Mouse (Mus musculus) adrenal gland (tissue): ENCODE data around the gene C2cd3.
"Not testable (repeated sequence)": the region's sequence is repeated elsewhere in the genome, so short reads cannot be mapped to it uniquely, and the experiment has no call there.

Experiments used
- intact Hi-C: fragments of 180-260 bp; cut with DNase I; formaldehyde crosslinking; loops from one replicate; pipeline ENCODE4 v1.15.1; 2025

Gene C2cd3

DNA sequence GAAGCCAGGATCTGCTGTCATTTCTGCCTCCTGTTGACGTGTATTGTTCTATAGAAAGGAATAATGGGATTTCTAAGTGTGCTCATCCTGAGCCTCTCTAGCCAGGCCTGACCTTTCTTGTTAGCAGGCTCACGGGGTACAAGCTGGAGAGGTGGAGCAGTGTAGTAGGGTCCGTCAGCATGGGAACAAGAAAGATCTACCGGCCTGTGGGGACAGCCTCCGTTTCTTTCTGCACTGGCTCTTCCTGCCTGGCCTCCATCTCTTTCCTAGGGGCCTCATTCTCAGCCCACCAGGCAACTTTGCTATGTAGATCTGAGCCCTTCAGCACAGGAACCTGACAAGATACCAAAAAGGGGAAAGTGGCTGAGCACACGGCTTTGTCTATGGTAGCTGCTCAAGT, 96.7 kb downstream of the C2cd3 start:
- intact Hi-C loops = no loop called here

DNA sequence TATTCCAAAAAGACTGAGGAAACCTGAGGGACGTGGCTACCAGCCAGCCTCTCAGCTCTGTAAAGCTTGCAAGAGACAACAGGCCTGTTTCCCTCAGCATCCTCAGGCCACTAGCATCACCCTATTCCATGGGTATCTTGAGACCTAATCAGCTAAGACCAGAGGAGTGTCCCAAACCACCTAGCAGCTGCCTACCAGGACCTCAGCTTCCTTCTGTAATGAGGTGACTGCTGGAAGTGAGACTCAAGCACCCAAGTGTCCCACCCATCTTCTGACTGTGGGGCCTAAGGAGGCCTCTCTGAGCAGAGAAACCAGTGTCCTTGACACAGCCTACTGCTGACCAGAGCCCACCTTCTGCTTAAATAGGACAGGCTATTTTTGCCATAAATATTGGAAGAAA, 97.5 kb downstream of the C2cd3 start:
- intact Hi-C loops = no loop called here

DNA sequence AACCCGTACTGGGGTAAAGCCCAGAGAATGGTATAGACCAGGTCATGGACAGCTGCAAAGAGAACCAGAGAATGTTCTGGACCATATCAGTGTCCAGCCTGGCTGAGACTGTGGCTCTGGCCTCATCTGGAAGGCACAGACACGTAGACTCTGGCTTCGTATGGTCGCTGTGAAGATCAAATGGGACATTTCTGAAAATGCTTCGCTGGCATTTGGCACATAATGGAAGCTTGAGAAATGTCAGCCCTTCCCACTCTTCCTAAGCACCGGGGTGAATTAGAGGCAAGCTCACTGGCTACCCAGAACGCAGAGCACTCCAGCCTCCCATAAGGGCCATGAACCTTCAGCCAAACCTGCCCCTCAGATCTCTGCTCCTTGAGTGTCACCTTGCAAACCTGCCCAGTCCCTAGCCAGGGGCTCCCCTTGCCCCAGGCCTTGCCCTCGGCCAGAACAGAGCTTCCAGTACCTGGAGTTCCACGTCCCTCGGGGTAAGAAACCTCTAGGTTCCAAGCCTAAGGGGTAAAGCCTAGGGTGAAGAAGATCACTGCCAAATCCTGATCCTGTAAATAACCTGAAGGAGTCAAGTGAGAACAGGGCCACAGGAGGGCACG, 98.9 kb downstream of the C2cd3 start:
- intact Hi-C loops = no loop called here

DNA sequence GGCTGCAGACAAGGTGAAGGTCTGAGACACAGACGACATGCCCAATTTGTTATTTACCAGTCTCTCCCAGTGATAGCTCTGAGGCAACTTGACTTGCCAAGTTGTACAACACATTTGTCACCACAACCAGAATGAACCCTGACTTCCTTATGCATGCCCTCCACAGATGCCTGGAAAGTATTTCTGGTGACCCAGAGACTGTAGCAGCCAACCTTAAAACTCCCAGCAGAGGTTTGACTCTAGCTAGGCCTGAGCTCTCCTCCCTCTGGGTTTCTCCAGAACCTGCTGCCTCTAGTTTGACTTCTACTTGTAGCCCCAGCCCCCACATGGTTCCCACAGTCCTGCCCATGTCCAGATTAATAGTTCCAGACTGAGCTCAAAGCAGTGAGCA, 99.4 kb downstream of the C2cd3 start:
- intact Hi-C loops = no loop called here

DNA sequence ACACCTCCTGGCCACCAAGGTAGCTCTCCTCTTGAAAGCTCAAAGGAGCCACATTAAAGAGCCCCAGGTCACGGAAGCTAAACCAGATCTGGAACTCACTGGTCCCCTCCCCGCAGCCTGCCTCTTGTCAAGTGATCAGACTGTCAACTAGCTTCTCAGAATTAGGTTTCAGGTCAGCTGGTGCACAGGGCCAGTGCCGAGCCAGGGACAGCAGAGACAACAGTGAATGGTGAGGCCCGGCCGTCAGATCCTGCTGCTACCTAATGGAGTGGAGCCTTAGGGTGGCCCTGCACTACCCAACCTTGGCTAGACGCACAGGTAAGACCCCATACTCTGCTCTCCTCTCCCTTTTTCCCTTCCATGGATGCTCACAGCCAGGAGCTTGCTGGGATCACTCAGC, 100.7 kb downstream of the C2cd3 start, which contains the start of gene Ucp3:
Gene Ucp3 (plus strand): TSS at position 214 of the 400 bp plus-strand sequence.
- intact Hi-C loops = no loop called here

DNA sequence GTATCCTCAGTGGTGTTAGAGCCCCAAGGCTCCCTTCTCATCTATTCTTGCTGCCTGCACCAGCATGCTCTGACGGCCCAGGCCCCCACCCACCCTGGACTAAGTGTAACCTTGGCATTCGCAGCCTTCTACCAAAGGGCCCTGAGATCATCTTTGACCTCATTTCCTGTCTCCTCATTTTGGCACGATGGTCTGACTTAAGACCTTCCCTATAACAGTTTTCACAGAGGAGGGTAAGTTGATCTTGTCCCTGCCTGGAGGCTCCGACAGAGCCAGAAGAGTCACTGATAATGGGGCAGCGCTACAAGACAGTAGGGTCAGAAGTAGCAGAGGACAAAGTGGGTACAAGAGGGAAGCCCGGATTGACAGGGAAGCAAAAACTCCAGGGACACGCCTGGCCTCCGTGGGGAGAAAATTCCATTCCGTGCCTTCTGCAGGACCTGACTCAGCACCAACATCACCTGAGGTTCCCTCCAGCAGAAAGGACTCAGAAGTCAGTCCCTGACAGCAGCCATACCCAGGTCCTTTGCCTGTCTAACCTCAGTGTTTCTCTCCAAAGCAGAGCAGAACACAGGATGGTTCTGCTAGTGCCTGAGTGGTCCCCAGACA, 101.9 kb downstream of the C2cd3 start:
- intact Hi-C loops = no loop called here

DNA sequence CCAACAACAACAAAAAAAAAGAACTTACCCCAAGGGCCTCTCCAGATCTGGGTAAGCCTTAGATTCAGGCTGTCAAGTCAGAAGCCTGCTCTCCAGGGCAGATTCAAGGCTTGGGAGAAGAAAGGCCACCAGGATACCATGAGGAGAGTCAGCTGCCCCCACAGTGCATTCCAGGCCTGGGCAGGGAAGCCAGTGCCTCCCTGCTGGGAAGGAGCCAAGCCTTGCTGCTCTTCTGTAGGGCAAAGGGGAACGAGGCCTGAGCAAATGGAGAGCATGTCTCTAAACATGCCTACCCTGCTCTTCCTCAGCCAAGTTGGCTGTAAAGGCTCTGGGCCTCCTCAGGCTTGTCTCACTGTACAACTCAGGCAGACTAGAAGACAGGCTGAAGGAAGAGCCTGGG, 102.6 kb downstream of the C2cd3 start:
- intact Hi-C loops = no loop called here

DNA sequence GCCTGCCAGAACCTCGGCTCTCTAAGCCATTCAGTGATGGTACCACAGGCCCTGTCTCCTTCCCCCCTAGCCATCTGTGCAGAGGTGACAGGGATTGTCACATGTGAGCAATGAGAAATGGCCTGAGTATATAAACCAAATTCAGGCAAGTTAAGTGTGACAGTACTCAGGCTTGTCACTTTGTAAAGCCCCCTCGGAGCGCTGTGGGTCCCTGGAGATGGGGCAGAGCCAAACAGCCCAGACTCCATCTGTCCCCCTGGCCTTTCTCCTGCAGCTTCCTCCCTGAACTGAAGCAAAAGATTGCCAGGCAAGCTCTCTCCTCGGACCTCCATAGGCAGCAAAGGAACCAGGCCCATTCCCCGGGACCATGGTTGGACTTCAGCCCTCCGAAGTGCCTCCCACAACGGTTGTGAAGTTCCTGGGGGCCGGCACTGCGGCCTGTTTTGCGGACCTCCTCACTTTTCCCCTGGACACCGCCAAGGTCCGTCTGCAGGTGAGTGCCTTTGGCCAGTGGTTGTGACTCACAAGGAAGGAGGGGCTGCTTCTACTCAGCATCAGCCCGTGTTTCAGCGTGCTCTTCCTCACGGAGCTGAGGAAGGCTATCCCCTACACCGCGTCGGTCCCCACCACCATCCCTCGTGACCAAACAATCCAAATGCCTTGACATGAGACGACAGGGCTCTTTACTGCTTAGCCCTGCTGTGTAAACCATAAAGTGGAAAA, 107.2 kb downstream of the C2cd3 start:
- intact Hi-C loops = no loop called here

DNA sequence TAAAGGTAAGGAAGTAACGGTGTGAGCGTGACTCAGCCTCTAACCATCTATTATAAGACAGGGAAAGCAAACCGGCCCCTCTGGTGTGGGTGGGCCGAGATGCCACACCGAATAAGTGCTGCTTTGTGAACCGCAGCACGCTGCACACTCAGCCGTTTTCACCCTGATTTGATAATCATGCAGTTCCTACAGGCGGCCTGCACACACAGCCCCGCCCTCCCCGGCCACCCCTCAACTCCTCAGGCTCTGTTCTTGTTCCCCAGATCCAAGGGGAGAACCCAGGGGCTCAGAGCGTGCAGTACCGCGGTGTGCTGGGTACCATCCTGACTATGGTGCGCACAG, 107.8 kb downstream of the C2cd3 start:
- intact Hi-C loops = no loop called here

DNA sequence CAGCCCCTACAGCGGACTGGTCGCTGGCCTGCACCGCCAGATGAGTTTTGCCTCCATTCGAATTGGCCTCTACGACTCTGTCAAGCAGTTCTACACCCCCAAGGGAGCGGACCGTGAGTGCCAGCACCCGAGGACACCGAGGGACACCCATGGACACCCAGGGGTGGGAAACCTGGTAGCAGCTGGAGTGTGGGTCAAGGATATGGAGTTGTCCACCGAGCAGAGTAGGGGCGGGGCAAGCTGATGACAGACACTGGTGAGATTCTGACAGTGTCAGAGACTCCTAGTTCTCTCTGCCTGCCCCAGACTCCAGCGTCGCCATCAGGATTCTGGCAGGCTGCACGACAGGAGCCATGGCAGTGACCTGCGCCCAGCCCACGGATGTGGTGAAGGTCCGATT, 108.1 kb downstream of the C2cd3 start:
- intact Hi-C loops = no loop called here

DNA sequence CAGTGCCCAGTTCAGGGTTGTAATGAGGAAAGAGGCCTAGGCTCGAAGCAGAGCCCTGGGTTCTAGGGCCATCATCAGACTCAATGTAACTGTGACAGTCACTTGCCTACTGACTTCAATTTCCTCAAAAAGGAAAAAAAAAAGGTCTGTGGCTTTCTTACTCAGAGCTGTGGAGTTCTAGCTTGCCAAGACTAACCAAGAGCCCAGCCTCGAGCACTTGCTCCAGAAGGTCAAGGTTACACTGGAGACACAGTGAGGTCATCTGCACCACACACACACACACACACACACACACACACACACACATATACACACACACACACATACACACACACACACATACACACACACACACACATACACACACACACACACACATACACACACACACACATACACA, 110.0 kb downstream of the C2cd3 start:
- intact Hi-C loops = not testable (repeated sequence)

DNA sequence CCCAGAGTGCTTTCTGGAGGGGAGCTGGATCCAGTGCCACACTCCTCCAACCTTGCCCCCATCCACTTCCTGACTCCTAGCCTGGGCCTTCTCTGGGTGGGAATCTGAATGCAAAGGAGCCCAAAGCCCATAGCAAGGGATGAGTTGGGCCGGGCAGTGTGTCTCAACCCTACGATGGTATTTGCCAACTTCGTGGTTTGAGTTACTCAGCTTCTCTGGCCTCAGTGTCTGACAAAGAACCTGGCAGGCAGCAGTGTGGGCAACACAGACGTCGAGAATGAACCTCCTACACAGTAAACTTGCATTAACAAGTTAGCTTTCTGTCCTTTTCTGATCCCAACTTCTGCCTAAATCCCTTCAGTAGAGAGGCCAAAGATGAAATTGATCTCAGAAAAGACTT, 112.5 kb downstream of the C2cd3 start:
- intact Hi-C loops = no loop called here

DNA sequence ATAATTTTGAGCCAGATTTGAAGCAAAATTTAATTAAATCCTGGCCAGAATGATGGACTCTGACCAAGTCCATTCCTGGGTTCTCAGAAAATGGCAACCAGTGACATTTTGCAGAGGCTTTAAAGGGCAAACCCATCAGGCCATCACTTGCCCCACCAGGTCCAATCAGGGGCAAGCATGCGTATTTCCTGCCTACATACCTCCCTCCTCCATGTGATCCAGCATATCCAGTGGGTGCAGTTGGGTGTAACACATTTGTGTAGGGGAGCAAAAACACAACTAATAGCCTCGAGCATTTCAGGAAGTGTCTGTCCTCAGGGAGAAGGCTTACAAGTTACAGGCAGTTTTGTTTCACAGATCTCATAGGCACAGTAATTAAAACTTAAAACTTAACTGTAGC, 115.3 kb downstream of the C2cd3 start:
- intact Hi-C loops = no loop called here

DNA sequence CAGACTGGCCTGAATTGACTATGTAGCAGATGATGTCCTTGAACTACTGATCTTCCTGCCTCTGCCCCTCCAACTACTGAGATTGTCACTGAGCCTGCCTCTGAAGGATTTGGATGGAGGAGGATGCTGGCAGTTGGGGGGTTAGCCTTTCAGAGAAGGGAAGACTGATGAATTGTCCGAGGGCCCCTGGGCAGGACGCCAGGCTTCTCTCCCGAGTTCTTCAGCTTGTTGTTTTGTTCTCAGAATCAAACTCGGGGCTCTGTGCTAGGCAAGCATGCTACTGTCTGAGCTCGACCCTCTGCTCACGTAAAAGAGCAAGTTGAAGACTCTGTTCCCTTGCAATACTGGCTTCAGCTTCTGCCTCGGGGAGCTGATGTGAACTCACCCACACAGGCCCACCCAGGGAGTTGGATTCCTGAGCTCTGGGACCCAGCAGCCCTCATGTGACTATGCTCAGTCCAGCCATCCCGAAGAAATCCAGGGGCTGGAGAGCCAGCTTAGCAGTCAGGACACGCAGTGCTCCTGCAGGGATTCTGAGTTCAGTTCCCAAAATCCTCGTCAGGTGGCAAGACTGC, 116.5 kb downstream of the C2cd3 start:
- intact Hi-C loops = no loop called here

DNA sequence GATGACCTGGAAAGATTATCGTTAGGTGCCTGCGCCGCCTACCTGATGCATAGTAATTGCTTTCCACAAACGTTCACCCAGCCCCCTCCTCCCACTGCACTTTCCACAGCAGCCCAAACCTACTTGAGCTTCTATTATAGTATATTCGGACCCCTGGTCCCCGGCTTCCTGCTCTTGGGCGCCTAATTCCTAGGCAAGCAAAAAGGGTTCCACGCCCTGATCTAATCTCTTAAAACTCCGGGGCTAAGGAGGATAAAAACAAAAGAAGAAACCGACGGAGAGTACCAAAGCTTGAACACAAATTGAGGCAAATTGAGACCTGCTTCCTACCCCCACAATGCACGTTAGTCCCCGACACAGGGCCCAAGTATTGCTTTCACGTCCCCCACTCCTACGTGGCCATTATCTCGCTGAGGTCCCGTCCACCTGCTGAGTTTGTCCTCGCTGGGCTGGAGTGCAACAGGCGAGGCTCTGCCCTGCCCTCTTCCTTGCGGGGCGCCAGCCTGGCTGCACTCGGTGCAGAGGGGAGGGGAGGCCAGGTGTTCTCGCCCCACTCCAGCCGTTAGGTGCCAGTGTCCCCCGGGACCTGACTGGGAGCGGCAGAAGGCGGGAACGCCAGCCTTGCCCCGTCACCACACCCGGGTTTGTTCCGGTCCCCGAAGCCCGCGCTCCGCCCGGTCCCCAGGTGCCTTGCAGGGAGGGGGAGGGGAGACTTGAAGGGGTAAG, 120.5 kb downstream of the C2cd3 start:
- intact Hi-C loops = loop anchor here (5.0 kb wide), 1 partner anchor 60 kb away; no protein-coding TSS in a partner anchor

DNA sequence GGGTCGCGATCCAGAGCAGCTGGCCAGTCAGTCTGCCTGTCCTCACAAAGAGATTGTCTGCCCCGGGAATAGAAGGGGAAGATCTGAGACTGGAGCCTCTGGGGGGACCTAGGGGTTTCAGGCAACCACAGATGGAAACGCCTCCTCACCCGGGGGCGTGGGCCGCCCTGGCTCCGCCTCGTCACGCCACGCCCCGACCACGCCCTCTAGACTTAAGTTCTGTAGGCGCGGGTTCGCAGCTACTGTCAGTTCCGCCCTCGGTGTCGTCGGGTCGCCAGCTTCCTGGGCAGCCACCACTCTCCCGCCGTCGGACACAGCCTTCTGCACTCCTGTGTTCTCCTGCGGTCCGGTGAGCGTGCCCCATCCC, 121.1 kb downstream of the C2cd3 start, which contains the start of gene Ucp2:
Gene Ucp2 (plus strand): TSS at position 221 of the 367 bp plus-strand sequence.
- intact Hi-C loops = loop anchor here (5.0 kb wide), 1 partner anchor 61 kb away; no protein-coding TSS in a partner anchor

DNA sequence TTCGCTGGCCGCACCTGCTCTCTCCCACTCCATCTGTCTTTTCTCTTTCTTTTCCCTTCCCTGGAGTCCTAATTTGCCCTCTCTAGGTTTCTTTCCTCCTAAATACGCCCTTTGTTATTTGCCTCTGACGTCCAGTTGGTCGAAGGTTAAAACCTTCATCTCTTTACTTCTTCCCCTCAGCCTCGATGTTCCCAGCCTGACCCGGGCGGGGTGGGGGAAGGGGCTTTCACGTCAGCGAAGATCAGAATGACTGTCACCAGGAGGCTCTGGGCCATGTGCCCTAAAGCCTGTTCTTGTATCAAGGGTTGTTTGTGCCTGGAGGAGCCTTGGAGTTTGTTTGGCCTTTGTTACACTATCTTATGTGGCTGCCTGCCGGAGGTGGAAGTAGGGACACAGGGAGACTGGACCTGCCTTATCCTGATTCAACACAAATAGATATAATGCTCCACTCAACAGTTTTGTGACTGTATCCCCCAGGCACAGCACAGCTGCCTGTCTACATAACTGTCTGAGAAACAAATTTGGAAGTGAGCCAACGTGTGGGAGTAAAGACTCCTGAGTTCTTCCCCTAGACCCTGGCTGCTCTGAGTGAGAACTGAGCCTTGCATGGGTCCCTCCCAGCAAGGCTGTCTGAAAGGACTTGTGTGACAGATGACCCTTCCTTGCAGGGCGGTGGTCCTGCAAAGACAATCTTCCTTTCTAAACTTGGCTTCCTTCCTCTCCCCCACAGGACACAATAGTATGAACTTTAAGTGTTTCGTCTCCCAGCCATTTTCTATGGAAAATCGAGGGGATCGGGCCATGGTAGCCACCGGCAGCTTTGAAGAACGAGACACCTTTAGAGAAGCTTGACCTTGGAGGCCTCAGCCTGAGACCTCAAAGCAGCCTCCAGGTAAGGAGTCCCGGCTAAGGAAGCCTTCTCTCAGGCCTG, 121.7 kb downstream of the C2cd3 start:
- intact Hi-C loops = loop anchor here (5.0 kb wide), 1 partner anchor 61 kb away; no protein-coding TSS in a partner anchor

DNA sequence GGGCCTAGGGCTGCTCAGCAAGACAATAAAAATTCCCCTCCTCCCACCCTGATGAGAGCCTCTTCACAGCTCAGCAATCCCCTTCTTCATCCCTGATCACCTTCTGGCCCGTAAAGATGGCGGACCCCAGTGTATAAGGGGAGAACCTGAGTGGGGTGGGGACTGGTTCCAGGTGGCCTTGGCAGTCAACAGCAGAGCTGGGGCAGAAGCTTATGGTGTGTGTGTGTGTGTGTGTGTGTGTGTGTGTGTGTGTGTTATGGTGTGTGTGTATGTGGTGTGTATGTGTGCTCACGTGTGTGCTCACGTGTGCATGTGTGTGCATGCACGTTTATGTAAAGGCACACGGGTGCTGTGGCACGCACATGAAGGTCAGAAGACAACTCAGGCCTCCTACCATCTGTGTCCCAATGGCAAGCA, 122.4 kb downstream of the C2cd3 start:
- intact Hi-C loops = loop anchor here (5.0 kb wide), 1 partner anchor 62 kb away; no protein-coding TSS in a partner anchor

DNA sequence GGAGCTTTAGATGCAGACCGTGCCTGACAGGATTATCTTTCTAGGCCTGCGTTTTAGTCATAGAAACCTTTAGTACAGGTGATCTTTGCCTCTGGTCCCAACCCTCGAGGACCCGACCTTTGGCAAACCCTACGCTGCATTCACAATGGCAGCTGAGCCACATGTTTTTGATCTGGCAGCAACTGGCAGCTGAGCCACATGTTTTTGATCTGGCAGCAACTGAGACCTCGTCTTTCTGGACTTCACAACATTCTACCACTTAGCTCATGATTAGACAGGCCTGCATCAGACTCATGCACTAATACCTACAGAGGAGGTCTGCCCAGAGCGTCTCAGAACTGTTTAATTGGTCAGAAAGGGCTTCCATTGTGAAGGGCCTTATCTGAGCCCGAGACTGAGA, 123.0 kb downstream of the C2cd3 start:
- intact Hi-C loops = no loop called here

DNA sequence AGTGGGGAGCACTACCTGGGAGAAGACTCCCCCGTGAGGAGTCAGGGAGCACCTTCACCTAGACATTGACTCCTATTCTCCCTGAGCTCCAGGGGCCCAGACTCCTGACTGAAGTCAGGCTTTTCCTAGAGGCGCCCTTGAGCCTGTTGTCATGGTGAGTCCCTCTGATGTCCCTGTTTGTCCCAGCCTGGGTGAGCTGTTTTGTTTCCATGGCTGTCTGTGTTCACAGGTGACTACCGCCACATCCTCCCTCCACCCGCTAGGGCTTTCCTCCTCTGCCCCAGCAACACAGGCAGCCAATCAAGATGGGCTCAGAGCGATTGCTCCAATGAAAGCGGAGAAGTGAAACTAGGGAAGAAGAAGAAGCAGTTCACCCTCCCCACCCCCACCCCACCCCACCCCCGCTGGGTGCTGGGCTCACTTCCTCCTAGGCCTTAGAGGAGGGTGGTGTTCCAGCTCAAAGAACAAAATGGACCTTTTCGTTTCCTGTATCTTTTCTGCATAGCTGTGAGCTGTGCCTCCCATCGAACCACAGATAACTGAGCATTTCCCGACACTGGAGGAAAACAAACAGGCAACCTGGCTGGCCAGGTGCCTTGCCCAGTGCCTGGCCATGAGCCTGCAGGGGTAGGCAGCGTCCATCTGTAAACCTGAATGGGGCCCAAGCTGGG, 123.7 kb downstream of the C2cd3 start:
- intact Hi-C loops = no loop called here
